Mouse (Mus musculus): ENCODE measurements around the gene Lrfn2.

Gene Lrfn2

GRCm38 (mm10) chr17:48931621-48932405 lies at the start of gene Lrfn2:
Gene Lrfn2, plus strand, starts transcription at chr17:48932379.
- DNase-seq = peak; percentile 70

GRCm38 (mm10) chr17:48887472-48888385 lies 44.5 kb upstream of the Lrfn2 start:
- no peak for DNase-seq

GRCm38 (mm10) chr17:48905286-48906040 lies 26.7 kb upstream of the Lrfn2 start:
- DNase-seq = no peak

- DNase-seq = no peak
Observed at GRCm38 (mm10) chr17:48913437-48913836, 18.7 kb upstream of the Lrfn2 start.

- no peak for DNase-seq
Observed at GRCm38 (mm10) chr17:48917411-48917810, 14.8 kb upstream of the Lrfn2 start.

- DNase-seq = no peak
Observed at GRCm38 (mm10) chr17:48918458-48918857, 13.7 kb upstream of the Lrfn2 start.

GRCm38 (mm10) chr17:48922905-48923304 lies 9.3 kb upstream of the Lrfn2 start:
- DNase-seq = no peak

GRCm38 (mm10) chr17:48925426-48925825 lies 6.8 kb upstream of the Lrfn2 start:
- DNase-seq = no peak

- DNase-seq = no peak
Observed at GRCm38 (mm10) chr17:48930994-48931393, 1.2 kb upstream of the Lrfn2 start.

- no peak for DNase-seq
Observed at GRCm38 (mm10) chr17:48932406-48932906, 277 bp downstream of the Lrfn2 start.

GRCm38 (mm10) chr17:48932916-48933315 lies 737 bp downstream of the Lrfn2 start:
- no peak for DNase-seq

- no peak for DNase-seq
Observed at GRCm38 (mm10) chr17:48935201-48935600, 3.0 kb downstream of the Lrfn2 start.

GRCm38 (mm10) chr17:48936445-48937141 lies 4.4 kb downstream of the Lrfn2 start:
- DNase-seq = no peak

- peak; percentile 32 for DNase-seq
Observed at GRCm38 (mm10) chr17:48938711-48939220, 6.6 kb downstream of the Lrfn2 start.

GRCm38 (mm10) chr17:48946315-48946714 lies 14.1 kb downstream of the Lrfn2 start:
- DNase-seq = no peak

- DNase-seq = no peak
Observed at GRCm38 (mm10) chr17:48946765-48947164, 14.6 kb downstream of the Lrfn2 start.

GRCm38 (mm10) chr17:48951250-48951649 lies 19.1 kb downstream of the Lrfn2 start:
- DNase-seq = no peak

- DNase-seq = no peak
Observed at GRCm38 (mm10) chr17:48956033-48956631, 24.0 kb downstream of the Lrfn2 start.

- peak; percentile 15 for DNase-seq
Observed at GRCm38 (mm10) chr17:48960161-48960698, 28.1 kb downstream of the Lrfn2 start.

- no peak for DNase-seq
Observed at GRCm38 (mm10) chr17:48962646-48963045, 30.5 kb downstream of the Lrfn2 start.

GRCm38 (mm10) chr17:48963740-48964139 lies 31.6 kb downstream of the Lrfn2 start:
- no peak for DNase-seq

All from lung, postnatal 14 days (tissue).